In genomic region chr14:114857171-114857570, GRCm38 (mm10) we compare ENCODE assay signal across 13 mouse cellular contexts.
DNase-seq lines count a peak whose midpoint lies in the region; ATAC-seq and TF ChIP-seq lines count a peak whose summit lies in the region.
"Had no signal": no experiment of that assay in that cellular context is flagged by ENCODE, and none has a peak within 500 bp of the region (broad histone marks: within the 10 kb centered on the region; RNA-seq: fewer than 3 reads in every experiment).

No protein-coding gene starts in this region.

- no peak for TF ChIP-seq CTCF in liver, adult 2 months (IDR thresholded peaks at IDR 0.05; ENCODE audit: low read depth, low read length)
- TF ChIP-seq CTCF in liver, embryonic 14.5 days (IDR thresholded peaks at IDR 0.05; ENCODE audit: low read depth): no peak

- DNase-seq in heart, adult 8-10 months (ENCODE audit: low spot score): no peak
- peak; percentile 83 for DNase-seq in liver, adult 2 months (ENCODE audit: extremely low read depth, low read depth, low spot score)
- no peak for DNase-seq in liver
- DNase-seq in embryonic facial prominence, embryonic 10.5 days (ENCODE audit: low spot score): peak; percentile 56
- peak in 2 of 3 experiments; percentile 2 to 17 for DNase-seq in liver, embryonic 14.5 days (ENCODE audit: low read depth in 3 of 3, low spot score in 3 of 3)
- no peak for DNase-seq in adrenal gland, postnatal 4 days (ENCODE audit: low spot score in 2 of 2)
- DNase-seq in layer of hippocampus, postnatal 25 days (ENCODE audit: extremely low spot score in 1 of 2, low spot score in 1 of 2): no peak
- DNase-seq: cerebellum, adult 18-20 months; heart, postnatal 4 days; thymus, adult 18-20 months had no signal

- no peaks in the 10 kb centered on the region for H3K79me2 ChIP-seq in liver, adult 2 months (ENCODE audit: control insufficient read depth, insufficient read depth, low read length)

- peak overlapping the region; percentile 33; the same call in 1 of the 2 replicates for H3K4me2 ChIP-seq in heart, embryonic 12.5 days
- H3K4me2 ChIP-seq in liver, embryonic 14.5 days (ENCODE audit: low read depth): no peak overlapping the region

- peaks cover 5% of the 10 kb centered on the region; the same call in 1 of the 2 replicates for H3K4me1 ChIP-seq in heart, embryonic 12.5 days (replicated peaks)
- peaks cover 4% of the 10 kb centered on the region for H3K4me1 ChIP-seq in liver, adult 2 months (ENCODE audit: control insufficient read depth, insufficient read depth, low read length)
- peaks cover 34% of the 10 kb centered on the region for H3K4me1 ChIP-seq in embryonic facial prominence, embryonic 10.5 days
- peaks cover 0 to 3% of the 10 kb centered on the region in 2 experiments; a peak in 1 of 4 replicates for H3K4me1 ChIP-seq in liver, embryonic 14.5 days (replicated peaks; ENCODE audit: control insufficient read depth in 2 of 2, insufficient read depth in 2 of 2, low read length in 1 of 2)

- no peaks in the 10 kb centered on the region for H3K9me3 ChIP-seq in heart, embryonic 12.5 days (replicated peaks)
- no peaks in the 10 kb centered on the region for H3K9me3 ChIP-seq in embryonic facial prominence, embryonic 10.5 days
- H3K9me3 ChIP-seq in liver, embryonic 14.5 days (ENCODE audit: control insufficient read depth, low read length): no peaks in the 10 kb centered on the region
- H3K9me3 ChIP-seq: limb, embryonic 12.5 days had no signal

- TF ChIP-seq EP300 in liver, embryonic 14.5 days (IDR thresholded peaks at IDR 0.05; ENCODE audit: low read depth): no peak

- 27% methylated on average over 4 of the region's 4 CpGs for WGBS in heart, embryonic 12.5 days
- WGBS in liver, adult 2 months: 5% methylated on average over 4 of the region's 4 CpGs
- WGBS in embryonic facial prominence, embryonic 10.5 days: 3% methylated on average over 4 of the region's 4 CpGs
- 22% methylated on average over 4 of the region's 4 CpGs for WGBS in liver, embryonic 14.5 days (ENCODE audit: insufficient replicate concordance)

- ATAC-seq in heart, embryonic 12.5 days (ENCODE audit: insufficient number of reproducible peaks, low FRiP score): no peak
- ATAC-seq in liver, embryonic 14.5 days (ENCODE audit: insufficient read depth): peak; percentile 43; the same call in 1 of the 2 replicates
- ATAC-seq: midbrain, embryonic 16.5 days had no signal

- H3K27ac ChIP-seq in heart, embryonic 12.5 days (ENCODE audit: poor library complexity, severe bottlenecking): no peak overlapping the region
- peak overlapping the region; percentile 46; the same call in 1 of the 2 replicates for H3K27ac ChIP-seq in liver, adult 2 months (replicated peaks; ENCODE audit: insufficient read depth, low read depth, low read length)
- H3K27ac ChIP-seq in embryonic facial prominence, embryonic 10.5 days (replicated peaks): peak overlapping the region; percentile 84
- no peak overlapping the region for H3K27ac ChIP-seq in liver, embryonic 14.5 days
- H3K27ac ChIP-seq: limb, embryonic 12.5 days had no signal

- no peak overlapping the region for H3K9ac ChIP-seq in heart, embryonic 12.5 days
- no peak overlapping the region for H3K9ac ChIP-seq in liver, adult 2 months (ENCODE audit: low read depth, low read length)
- no peak overlapping the region for H3K9ac ChIP-seq in liver, embryonic 14.5 days (replicated peaks)
- H3K9ac ChIP-seq: limb, embryonic 12.5 days had no signal

- H3K27me3 ChIP-seq in heart, embryonic 12.5 days (replicated peaks): no peaks in the 10 kb centered on the region
- H3K27me3 ChIP-seq in liver, adult 2 months (ENCODE audit: control insufficient read depth, insufficient read depth, low read length): no peaks in the 10 kb centered on the region
- no peaks in the 10 kb centered on the region for H3K27me3 ChIP-seq in embryonic facial prominence, embryonic 10.5 days (replicated peaks; ENCODE audit: low read depth, poor library complexity, severe bottlenecking)
- H3K27me3 ChIP-seq in liver, embryonic 14.5 days (ENCODE audit: control insufficient read depth, insufficient read depth, low read length): no peaks in the 10 kb centered on the region
- H3K27me3 ChIP-seq: limb, embryonic 12.5 days had no signal

- no peak for TF ChIP-seq POLR2A in liver, adult 2 months (IDR thresholded peaks at IDR 0.05; ENCODE audit: extremely low read depth, insufficient read depth, low read length)

- no peak overlapping the region for H3K4me3 ChIP-seq in heart, embryonic 12.5 days
- no peak overlapping the region for H3K4me3 ChIP-seq in liver, adult 2 months (ENCODE audit: insufficient read depth, low read depth, low read length)
- no peak overlapping the region for H3K4me3 ChIP-seq in embryonic facial prominence, embryonic 10.5 days
- H3K4me3 ChIP-seq in liver, embryonic 14.5 days (ENCODE audit: insufficient read depth in 1 of 2, low read depth in 2 of 2, low read length in 2 of 2): no peak overlapping the region
- H3K4me3 ChIP-seq: limb, embryonic 12.5 days had no signal

- no peaks in the 10 kb centered on the region for H3K36me3 ChIP-seq in heart, embryonic 12.5 days
- no peaks in the 10 kb centered on the region for H3K36me3 ChIP-seq in liver, adult 2 months (ENCODE audit: control insufficient read depth, insufficient read depth, low read length)
- no peaks in the 10 kb centered on the region for H3K36me3 ChIP-seq in embryonic facial prominence, embryonic 10.5 days (replicated peaks)
- H3K36me3 ChIP-seq in liver, embryonic 14.5 days (replicated peaks; ENCODE audit: control insufficient read depth, insufficient read depth, low read depth): no peaks in the 10 kb centered on the region
- H3K36me3 ChIP-seq: limb, embryonic 12.5 days had no signal

Comparison
In these comparisons a context has a peak if more than half of its experiments do, and no peak if none do; other contexts are left out.
1. H3K27ac ChIP-seq: peak in liver, adult 2 months (single experiment) and embryonic facial prominence, embryonic 10.5 days (single experiment); none in heart, embryonic 12.5 days (single experiment) and liver, embryonic 14.5 days (single experiment).
2. DNase-seq: peak in liver, adult 2 months (single experiment), embryonic facial prominence, embryonic 10.5 days (single experiment) and liver, embryonic 14.5 days (2 of 3); none in heart, adult 8-10 months (single experiment), liver (single experiment), adrenal gland, postnatal 4 days (0 of 2) and layer of hippocampus, postnatal 25 days (0 of 2).